Mouse (Mus musculus): ENCODE measurements around the gene Midn.

The Midn gene

DNA sequence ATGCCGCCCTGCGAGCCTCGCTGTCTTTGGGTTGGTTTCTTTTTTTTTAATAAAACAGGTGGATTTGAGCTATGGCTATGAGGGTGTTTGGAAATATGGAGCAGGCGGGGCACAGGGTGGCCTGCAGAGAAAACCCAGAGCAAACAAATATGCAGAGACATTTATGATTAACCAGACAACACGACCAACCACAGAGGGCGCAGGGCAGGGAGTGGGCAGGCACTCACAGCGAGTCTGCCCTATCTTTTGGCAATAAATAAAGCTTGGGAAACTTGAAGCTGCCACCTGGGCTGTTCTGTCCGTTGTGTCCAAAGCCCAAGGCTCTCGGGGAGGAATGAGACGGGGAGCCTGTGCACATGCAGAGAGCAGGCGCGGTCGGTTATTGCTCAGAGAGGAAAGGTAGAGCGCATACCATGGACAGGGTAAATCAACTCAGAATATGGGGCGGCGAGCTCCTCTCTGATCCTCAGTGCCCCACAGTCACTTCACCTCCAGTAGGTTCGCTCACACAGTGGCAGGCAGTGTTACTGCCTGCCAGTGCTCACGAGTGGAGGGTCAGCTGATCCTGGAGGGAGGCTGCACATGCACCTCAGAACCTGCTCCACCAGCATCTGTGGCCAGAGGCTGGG lies 17.6 kb upstream of the Midn start:
- no peak for DNase-seq

DNA sequence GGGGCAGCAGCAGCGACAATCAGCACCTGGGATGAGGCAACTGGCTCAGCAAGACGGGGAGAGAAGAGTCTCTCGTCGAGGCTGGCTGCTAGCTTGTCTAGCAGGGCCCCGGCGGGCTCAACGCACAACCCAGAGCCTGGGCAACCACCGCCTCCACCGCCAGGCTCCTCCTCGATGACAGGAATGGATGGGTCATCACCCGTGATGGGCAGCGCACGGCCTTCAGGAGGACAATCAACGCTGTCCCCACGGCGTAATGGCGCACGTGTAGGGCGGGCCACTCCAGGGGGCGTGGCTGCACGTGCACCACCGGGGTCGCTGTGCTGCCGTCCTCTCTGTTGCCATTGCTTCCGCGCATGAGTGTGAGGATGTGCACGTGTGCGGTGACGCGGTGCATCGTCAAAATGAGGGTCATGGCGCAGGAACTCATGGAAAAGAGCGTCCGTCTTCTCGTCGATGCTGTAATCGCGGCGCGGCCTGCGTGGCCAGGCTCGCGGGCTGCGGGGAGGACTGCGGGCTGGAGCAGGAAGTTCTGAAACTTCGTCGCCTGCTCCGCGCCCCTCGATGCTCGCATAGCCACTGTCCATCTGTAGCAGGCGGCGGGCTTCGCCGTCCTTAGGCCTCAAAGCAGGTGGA lies 16.6 kb upstream of the Midn start:
- peak; percentile 77 for DNase-seq

DNA sequence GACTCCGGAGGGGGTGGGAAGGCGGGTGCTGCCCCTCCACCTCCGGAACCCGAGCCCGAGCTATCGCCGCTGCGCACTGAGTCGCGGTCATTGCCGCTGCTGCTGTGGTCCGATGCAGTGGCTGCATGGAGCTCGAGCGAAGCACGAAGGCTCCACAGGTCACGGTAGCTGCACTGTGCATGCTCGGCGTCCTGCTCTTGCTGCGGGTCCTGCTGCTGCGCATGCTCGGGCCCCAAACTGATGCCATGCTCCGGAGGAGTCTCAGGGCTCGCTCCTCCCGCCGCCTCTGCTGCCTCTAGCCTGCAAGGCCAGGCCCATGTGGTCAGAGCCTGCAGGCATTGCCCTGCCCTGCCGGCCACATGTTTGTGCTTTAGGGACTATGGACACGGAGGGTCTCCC lies 16.1 kb upstream of the Midn start:
- peak; percentile 49 for DNase-seq

DNA sequence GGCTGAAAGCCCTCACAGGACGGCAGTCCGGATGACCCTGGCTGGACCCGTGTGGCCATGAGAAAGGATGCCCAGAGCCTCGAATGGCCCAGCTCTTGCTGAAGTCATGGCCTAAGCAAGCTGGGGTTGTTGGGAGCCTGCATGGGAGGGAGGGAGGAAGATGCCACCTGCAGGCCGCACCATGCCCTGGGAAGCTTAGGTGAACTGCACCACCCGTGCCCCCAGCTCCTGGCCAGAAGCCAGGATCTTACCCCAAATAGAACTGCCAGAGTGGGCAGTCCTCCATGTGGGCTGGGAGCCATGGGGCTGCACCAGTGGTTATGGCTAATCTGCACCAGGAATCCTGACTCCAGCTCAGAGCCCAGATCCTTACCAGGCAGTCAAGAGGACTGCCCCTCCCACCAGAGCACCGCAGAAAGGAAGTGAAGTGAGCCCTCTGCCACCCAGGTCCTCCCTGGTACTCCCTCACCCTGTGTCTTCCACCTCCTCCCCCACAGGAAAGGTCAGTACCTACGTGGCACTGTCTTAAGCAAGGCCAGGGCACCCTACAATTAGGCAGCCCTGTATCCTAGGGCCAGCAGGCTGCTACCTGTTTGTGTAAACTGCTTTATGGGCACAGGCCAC lies 14.7 kb upstream of the Midn start:
- DNase-seq = no peak

DNA sequence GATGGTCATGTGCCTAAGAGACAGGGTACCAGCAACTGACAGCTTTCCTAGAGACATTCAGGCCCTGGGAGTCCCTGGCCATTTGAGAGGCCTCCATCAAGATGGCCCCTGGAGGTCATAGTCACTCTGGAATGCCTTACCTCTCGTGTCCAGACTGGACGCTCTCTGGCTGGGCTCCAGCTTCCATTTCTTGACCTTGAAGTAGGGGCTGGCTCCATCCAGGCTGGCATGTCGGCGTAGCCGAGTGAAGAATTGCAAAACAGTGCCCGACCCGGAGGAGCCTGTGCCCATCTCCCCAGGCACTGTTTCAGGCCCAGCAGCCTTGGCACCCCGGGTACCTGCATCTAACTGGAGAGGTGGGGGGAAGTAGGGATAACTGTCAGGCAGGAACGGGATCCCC lies 13.7 kb upstream of the Midn start:
- no peak for DNase-seq

DNA sequence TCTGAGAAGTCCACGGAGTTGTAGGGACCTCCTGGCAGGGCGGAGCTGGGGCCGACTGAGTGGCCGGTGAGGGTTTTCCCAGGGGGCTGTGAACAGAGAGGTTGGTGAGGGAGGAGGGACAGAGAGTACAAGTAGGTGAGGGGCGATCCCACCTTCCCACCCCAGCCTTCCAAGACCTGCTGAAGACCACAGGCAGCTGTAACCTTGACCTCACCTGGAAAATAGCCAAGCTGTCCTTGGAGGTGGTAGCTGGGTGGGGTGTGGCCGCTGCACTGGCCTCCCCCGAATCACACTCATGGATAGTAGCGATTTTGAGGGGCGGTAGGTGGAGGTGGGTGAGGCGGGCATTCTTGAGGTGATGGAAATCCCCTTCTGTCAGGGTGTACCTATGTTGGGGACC lies 12.9 kb upstream of the Midn start:
- no peak for DNase-seq

DNA sequence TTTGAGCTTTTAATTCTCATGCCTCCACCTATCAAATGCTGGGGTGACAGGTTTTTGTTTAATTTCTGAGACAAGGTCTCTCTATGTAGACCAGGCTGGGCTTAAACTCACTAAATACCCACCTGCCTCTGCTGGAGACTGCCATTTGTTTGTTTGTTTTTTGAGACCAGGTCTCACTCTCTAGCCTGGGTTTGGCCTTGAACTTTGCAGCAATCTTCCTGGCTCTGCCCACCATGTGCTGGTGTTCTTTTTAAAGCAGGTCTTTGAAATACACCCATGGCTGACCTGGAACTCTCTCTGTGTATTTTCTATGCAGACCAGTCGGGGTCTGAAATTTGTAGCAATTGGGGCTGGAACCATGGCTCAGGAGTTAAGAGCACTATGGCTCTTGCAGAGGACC lies 12.4 kb upstream of the Midn start:
- no peak for DNase-seq

DNA sequence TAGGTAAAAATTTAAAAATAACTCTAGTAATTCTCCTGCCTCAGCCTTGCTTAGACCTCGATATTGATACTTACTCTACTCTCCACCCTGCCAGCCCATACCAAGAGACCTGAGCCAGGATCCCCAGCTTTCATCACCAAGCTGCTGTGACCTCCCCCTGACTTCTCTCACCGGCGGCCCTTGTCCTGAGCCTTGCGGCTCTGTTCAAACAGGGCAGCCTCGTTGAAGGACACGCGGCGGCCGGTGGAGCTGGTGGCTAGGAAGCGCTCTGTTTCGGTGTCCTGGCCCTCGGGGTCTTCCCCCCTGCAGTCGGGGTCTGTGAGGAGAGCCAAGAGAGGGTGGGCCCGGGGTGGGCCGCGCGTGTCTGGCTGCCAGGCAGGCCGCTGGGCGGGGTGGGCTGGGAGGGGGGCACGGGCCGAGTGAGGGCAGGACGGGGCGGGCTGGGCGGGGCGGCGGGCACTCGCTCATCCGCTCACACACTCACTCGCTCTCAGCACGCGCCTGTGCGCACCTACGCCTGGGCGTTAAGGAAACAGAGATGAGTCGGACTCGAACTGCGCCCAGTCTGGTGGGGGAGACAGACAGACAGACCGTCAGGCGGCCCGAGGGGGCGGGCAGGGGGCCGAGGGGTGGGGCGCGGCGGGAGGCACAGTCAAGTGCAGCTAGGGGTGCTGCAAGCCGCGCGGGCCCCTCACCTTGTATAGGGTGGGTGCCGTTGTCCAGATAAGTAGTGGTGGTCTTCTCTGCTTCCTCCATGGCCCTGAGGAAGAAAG lies 11.7 kb upstream of the Midn start:
- DNase-seq = no peak

DNA sequence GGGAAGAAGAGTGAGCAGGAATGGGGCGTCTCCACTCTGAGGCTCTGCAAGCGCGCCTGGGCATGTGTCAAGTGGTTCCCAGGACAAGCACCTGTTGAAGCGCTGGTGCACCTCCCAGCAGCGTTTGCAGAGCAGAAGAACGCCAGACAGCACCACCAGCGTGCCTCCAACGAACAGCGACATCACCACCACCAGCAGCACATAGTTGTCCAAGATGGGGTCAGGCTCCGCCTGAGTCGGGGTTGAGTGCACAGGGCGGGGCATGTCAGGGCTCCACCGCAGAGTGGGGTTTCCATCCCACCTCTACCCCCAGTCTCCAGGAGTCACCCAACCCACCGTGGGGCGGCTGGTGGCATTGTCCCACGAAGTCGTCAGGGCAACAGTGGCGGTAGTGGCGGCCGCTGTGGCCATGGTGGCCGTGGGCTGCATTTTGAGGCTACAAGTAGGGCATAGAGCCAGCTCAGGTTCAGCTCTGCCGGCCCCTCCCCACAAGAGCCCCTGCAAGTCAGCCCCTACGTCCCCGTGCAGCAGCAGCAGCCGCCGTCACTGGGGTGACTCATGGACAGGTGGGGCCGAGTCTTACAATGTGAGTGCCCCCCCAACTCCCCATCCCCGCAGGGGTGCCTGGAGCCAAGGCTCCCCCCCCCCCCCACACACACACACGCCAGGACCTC lies 11.0 kb upstream of the Midn start:
- DNase-seq = no peak

DNA sequence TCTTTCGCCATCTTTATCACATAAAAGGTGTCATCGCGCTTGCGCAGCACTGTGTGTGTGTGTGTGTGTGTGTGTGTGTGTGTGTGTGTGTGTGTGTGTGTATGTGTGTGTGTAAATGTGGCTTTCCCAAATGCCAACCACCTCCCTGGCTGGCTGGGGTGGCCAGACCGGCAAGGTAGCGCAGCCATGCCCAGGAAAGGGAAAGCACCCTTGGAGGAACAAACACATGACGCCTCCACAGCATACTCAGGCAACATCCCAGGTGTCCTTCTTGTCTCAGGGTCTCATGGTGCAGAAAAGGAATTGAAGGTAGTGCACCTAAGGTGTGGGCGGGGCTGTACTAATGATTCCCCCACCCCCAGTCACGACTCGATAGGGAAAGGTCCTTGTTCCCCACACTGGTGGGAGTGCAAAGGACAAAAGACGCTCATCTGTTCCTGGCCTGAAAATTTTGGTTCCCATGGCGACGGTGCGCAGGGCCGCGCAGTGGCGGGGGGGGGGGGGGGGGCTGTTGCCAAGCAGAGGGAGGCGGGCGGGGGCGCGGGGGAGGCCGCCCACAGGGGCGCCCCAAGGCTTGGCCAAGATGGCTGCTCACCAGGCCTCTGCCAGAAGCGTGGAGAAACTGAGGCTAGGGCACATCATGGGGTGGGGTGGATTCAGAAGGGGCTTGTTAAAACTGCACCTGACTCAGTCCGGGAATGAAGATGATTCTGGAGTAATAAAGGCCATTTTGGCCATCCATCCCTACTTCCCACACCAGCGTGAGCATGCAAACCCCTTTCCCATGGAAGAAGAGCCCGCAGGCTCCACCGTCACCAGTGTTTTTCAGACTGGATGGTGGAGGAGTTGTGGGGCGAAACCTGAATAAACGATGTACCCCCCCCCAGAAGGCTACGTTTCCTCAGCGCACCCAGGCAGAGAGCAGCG lies 10.2 kb upstream of the Midn start:
- peak; percentile 44 for DNase-seq

DNA sequence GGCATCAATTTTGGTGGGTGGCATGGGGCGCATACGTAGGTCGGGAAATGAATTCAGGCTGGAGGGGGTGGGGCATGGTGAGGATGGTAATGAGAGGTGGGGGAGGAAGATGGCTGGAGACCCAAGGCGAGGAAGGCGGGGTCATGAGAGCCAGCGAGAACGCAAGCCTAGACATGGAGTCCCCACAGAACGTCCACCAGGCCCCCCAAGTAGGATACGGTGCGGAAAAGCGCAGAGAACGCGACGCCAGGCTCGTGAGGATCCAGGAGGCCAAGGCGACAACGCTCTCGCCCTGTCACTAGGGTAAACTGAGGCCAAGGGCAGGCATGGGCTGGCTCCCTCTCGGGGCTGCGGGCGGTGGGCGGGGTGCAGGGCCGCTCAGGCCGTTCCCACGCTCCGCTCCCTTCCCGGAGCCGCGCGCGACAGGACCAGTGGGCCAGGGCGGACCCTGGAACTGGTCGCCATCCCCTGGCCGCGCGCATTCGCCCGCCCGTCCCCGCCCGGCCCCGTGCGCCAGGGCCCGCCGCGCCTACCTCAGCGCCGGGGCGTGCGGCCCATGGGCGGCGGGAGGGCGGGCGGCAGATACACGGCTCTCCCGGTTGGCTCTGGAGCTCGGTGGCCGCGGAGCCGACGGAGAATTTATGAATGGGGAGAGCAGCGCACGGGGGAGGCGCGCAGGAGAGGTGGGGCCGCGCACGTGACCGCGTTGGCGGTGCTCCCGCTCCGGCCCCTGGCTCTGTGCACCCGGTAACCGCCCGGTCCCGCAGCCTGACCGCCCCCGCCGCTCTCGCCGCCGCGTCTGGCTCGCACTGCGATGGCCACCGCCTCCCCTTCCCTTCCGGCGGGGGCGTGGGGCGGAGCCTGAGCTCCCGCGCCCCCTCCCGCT lies 9.3 kb upstream of the Midn start, which contains the start of gene Atp5d:
Atp5d (plus strand) TSS at position 80 of the 886 bp plus-strand sequence.
- peak; percentile 82 for DNase-seq

DNA sequence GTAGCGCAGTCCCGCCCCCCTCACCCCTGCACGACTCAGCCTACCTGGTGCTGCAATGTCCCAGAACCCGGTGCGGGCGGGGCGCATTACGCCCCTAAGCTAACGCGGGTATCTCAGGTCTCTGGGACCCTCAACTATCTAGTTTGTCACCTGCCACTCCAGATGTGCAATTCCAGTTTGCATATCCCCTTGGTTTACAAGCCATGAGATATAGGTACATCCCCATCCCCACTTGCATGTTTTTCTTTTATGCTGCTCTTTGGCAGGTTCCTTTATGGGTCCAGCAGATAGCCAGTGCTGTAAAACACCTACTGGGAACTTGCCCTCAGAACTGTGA lies 8.7 kb upstream of the Midn start:
- DNase-seq = no peak

DNA sequence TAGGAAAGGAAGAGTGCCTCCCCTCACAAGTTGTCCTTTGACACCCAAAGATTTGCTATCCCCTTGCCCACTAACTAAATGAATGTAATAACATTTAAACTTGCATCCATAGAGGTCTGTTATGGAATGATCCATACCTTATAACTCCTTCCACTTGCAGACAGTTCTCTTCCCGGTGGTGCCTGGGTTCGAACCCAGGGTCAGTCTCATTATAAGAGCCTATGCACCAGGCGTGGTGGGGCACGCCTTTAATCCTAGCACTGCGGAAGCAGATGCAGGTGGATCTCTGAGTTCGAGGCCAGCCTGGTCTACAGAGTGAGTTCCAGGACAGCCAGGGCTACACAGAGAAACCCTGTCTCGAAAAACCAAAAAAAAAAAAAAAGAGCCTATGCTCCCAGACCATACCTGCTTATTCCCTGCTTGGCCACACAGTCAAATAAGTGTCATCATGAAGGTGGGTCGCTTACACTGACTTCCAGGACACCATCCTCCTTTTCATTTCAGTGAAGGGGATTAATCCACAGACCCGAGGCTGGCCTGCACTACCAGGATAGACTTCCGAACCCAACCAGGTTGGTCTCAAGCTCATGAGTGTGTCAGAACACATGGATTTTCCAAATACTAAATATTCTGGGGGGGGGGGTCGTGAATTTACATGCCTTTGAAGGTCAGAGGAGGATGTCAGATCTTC lies 8.0 kb upstream of the Midn start:
- DNase-seq = no peak

DNA sequence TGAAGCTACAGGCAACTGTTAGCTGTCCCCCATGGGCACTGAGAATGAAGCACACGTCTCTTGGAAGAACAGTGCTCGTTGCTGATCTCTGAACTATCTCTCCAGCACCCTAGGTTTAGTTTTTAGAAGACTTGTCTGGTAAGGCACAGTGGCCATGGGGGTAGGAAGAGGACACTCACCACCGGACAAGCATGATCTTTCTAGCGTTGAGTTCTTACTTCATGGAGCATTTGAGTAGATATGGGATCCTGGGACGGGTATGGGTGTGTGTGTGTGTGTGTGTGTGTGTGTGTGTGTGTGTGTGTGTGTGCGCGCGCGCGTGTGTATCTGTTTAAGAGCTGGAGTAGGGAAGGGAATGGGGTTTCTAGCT lies 7.4 kb upstream of the Midn start, which contains the start of gene Cbarp:
Cbarp (minus strand) TSS at position 170 of the 370 bp plus-strand sequence.
- DNase-seq = no peak

DNA sequence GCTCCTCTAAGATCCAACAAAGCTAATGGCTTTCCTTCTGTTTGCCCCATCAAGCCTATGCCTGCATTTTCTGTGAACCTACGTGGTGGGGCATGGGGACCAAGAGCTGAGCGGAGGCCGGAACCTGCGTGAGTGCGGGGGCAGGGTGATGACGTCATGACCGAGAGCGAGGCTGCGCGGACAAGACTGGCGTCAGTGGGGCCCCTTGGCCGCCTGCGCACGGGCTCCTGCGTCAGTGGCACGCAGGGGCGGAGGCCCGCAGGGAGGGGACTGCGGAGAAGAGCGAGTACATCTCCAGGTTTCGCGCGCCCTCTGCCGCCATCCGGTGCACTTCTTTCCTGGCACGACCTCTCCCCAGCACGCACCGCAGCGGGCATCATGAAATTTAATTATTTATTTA lies 6.8 kb upstream of the Midn start:
- peak; percentile 96 for DNase-seq

DNA sequence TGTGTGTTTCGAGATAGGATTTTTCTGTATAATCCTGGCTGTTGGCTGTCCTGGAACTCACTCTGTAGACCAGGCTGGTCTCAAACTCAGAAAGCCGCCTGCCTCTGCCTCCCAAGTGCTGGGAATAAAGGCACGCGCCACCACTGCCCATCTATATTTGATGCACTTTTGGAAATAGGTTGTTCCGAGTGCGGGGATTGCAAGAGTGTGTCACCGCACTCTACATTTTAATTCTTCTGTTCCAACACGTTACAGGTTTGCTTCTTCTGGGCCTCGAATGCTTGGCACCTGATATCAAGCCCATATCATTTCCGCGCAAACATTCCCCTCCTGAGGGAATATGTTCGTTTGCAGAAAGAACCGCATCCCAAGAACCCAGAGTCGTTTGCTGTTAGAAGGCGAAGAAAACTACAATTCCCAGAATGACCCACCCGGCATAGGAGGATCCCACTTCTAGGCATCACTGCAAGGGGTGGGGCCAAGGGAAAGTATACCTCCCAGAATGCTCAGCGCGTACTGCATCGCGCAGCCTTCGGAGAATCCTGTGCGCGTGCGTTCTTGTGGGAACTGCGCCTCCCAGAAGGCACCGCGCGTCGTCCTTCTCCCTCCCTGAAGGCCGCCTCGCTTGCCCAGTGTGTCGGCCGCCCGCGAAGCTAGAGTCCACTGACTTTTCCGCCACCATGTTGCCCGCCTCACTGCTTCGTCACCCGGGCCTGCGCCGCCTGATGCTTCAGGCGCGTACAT lies 6.1 kb upstream of the Midn start:
- DNase-seq = peak; percentile 100

DNA sequence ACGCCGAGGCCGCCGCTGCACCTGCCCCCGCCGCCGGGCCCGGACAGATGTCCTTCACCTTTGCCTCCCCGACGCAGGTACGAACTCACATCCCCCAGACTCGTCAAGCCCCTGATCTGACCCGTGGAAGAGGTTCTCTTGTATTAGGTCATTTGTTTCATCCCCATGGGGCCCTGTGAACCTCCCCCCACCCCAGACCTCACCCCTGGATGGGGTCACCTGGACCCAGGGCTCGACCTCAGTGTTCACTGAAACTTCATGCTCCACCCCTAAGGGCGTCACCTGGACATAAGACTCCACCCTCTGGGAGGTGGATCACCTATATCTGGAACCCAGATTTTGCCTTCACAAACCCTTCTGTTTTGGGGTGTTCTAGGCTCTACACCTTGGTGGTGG lies 5.5 kb upstream of the Midn start:
- DNase-seq = no peak

DNA sequence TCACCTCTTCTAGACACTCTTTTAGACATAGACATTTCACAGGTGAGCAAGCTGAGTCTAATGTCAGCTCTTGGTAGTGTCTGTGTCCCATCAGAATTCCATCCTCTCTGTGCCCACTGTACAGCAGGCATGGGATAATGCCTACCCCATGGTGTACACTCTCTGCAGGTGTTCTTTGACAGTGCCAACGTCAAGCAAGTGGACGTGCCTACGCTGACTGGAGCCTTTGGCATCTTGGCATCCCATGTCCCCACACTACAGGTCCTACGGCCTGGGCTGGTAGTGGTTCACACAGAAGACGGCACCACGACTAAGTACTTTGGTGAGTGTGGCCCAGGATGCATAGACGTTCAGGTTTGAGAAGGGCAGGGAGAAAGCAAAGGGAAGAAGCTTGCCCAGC lies 4.4 kb upstream of the Midn start:
- DNase-seq = no peak

DNA sequence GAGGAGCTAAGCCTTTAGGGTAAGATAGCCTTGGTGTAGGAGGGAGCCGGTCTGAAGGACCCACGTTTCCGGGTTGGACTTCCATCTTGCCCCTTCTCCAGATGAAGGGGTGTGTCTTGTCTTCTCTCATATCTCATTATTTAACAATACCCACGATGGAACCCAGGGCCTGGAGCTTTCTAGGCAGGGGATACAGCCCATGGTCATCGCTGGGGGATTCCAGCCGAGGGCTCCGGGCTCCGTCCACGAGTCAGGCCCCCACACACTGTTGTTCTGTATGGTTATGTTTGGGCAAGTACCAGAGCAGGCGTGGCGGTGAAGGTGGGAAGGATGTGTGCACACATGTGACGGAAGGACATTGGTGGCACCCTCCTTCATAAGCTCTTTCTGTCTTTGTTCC lies 3.9 kb upstream of the Midn start:
- no peak for DNase-seq
